8 mouse cellular contexts compared by ENCODE assay signal in genomic region chr11:78952467-78952866, GRCm38 (mm10). TPM values are rescaled to one million over a fixed set of nuclear protein-coding genes. Genes with fewer than 3 reads are reported as not detected.
DNase-seq lines count a peak whose midpoint lies in the region; ATAC-seq and TF ChIP-seq lines count a peak whose summit lies in the region.

No protein-coding gene starts in this region.

- H3K4me2 ChIP-seq in liver, postnatal 0 days (ENCODE audit: low read depth, low read length): no peak overlapping the region
- H3K4me2 ChIP-seq in stomach, postnatal 0 days (replicated peaks; ENCODE audit: low read depth): no peak overlapping the region

- no peaks in the 10 kb centered on the region for H3K9me3 ChIP-seq in liver, postnatal 0 days (ENCODE audit: low read length)
- H3K9me3 ChIP-seq in stomach, postnatal 0 days (ENCODE audit: control insufficient read depth, low read length): no peaks in the 10 kb centered on the region

- no peak overlapping the region for H3K9ac ChIP-seq in liver, postnatal 0 days (replicated peaks)
- no peak overlapping the region for H3K9ac ChIP-seq in stomach, postnatal 0 days (ENCODE audit: low read length)

- peak; percentile 59 for DNase-seq in ovary, postnatal 14 days (ENCODE audit: low spot score)
- DNase-seq in ovary, postnatal 10 days (ENCODE audit: low spot score): no peak
- DNase-seq in adrenal gland, postnatal 25 days: peak; percentile 71
- DNase-seq in forelimb bud, embryonic 11.5 days (ENCODE audit: low read depth, low spot score): peak; percentile 71
- DNase-seq in liver, postnatal 0 days: peak; percentile 66
- peak; percentile 80 for DNase-seq in stomach, postnatal 0 days (ENCODE audit: low spot score)
- DNase-seq in frontal cortex, postnatal 14 days (ENCODE audit: low spot score in 2 of 2): no peak

- no peak for TF ChIP-seq CTCF in liver, postnatal 0 days (IDR thresholded peaks at IDR 0.05; ENCODE audit: low read depth)
- TF ChIP-seq CTCF in stomach, postnatal 0 days (IDR thresholded peaks at IDR 0.05; ENCODE audit: low read depth): no peak

- no peak overlapping the region for H3K4me3 ChIP-seq in liver, postnatal 0 days (ENCODE audit: low read depth, low read length)
- no peak overlapping the region for H3K4me3 ChIP-seq in stomach, postnatal 0 days (ENCODE audit: low read depth, low read length)

- 5% methylated on average over 17 of the region's 17 CpGs for WGBS in liver, postnatal 0 days (ENCODE audit: insufficient replicate concordance)
- 9% methylated on average over 17 of the region's 17 CpGs for WGBS in stomach, postnatal 0 days

- H3K27me3 ChIP-seq in liver, postnatal 0 days (ENCODE audit: insufficient read depth, low read length): peaks cover 14% of the 10 kb centered on the region
- no peaks in the 10 kb centered on the region for H3K27me3 ChIP-seq in stomach, postnatal 0 days (ENCODE audit: control insufficient read depth, insufficient read depth, low read length)

- no peak for TF ChIP-seq EP300 in liver, postnatal 0 days (IDR thresholded peaks at IDR 0.05; ENCODE audit: low read depth)
- no peak for TF ChIP-seq EP300 in stomach, postnatal 0 days (optimal IDR thresholded peaks at IDR 0.05)

- no peaks in the 10 kb centered on the region for H3K36me3 ChIP-seq in liver, postnatal 0 days (replicated peaks; ENCODE audit: insufficient read depth, low read length)
- H3K36me3 ChIP-seq in stomach, postnatal 0 days (ENCODE audit: control insufficient read depth, insufficient read depth, low read length): no peaks in the 10 kb centered on the region

- no peak overlapping the region for H3K27ac ChIP-seq in liver, postnatal 0 days (ENCODE audit: low read depth)
- no peak overlapping the region for H3K27ac ChIP-seq in stomach, postnatal 0 days (replicated peaks)

- ATAC-seq in liver, postnatal 0 days: no peak
- peak; percentile 33; the same call in 1 of the 2 replicates for ATAC-seq in stomach, postnatal 0 days (ENCODE audit: low FRiP score, low TSS enrichment)
- ATAC-seq in megakaryocyte-erythroid progenitor cell, adult 5-6 weeks (replicated peaks; ENCODE audit: low FRiP score, low TSS enrichment, poor library complexity, severe bottlenecking): no peak; the same call in 1 of the 2 replicates

- no peaks in the 10 kb centered on the region for H3K4me1 ChIP-seq in liver, postnatal 0 days (ENCODE audit: insufficient read depth)
- H3K4me1 ChIP-seq in stomach, postnatal 0 days (replicated peaks; ENCODE audit: control insufficient read depth, insufficient read depth): no peaks in the 10 kb centered on the region

RNA-seq across cellular contexts. Expression of gene Nos2, which starts 31.9 kb away (rescaled TPM):
- total RNA-seq in adrenal gland, postnatal 25 days (2021): 2.0 and 2.4 TPM in 2 replicates
- not detected in 2 replicates for polyA plus RNA-seq in liver, postnatal 0 days (2015; fragmentation: Nextera tagmentation; extraction: Ambion mirVana)
- 0.27 TPM in 2 replicates for polyA plus RNA-seq in stomach, postnatal 0 days (2015; fragmentation: Nextera tagmentation; extraction: Ambion mirVana)
- not detected in 2 replicates for total RNA-seq in megakaryocyte-erythroid progenitor cell, adult 5-6 weeks (2014; fragmentation: Nextera tagmentation)
- not detected in 2 replicates for total RNA-seq in megakaryocyte-erythroid progenitor cell, adult 5-6 weeks (2017)

RNA-seq across cellular contexts. Expression of gene Lgals9, which starts 32.3 kb away (rescaled TPM):
- total RNA-seq in adrenal gland, postnatal 25 days (2021): 18.5 and 21.8 TPM in 2 replicates
- 361 and 373 TPM in 2 replicates for polyA plus RNA-seq in liver, postnatal 0 days (2015; fragmentation: Nextera tagmentation; extraction: Ambion mirVana)
- polyA plus RNA-seq in stomach, postnatal 0 days (2015; fragmentation: Nextera tagmentation; extraction: Ambion mirVana): 412 and 435 TPM in 2 replicates
- total RNA-seq in megakaryocyte-erythroid progenitor cell, adult 5-6 weeks (2014; fragmentation: Nextera tagmentation): 535 and 677 TPM in 2 replicates
- 135 and 231 TPM in 2 replicates for total RNA-seq in megakaryocyte-erythroid progenitor cell, adult 5-6 weeks (2017)

Comparison
In these comparisons a context has a peak if more than half of its experiments do, and no peak if none do; other contexts are left out.
1. DNase-seq: peak in ovary, postnatal 14 days (single experiment), adrenal gland, postnatal 25 days (single experiment), forelimb bud, embryonic 11.5 days (single experiment), liver, postnatal 0 days (single experiment) and stomach, postnatal 0 days (single experiment); none in ovary, postnatal 10 days (single experiment) and frontal cortex, postnatal 14 days (0 of 2).